Mouse (Mus musculus): Measurements from ENCODE around the gene Disp1. TPM values are rescaled to one million over a fixed set of nuclear protein-coding genes. Genes with fewer than 3 reads are reported as not detected.

Disp1 gene
- polyA plus RNA-seq, 1 experiment from 2014 or later, result 5.5 TPM

GRCm38 (mm10) chr1:183140511-183141268 lies 80.6 kb downstream of the Disp1 start:
- no peak overlapping the region for H3K4me3 ChIP-seq (ENCODE audit: low read depth, low read length)
- WGBS, result 40% methylated on average over 12 of the region's 12 CpGs
- H3K4me2 ChIP-seq (ENCODE audit: low read length), result no peak overlapping the region
- H3K9ac ChIP-seq (ENCODE audit: low read length), result no peak overlapping the region
- H3K36me3 ChIP-seq (ENCODE audit: control insufficient read depth, insufficient read depth, low read length), result no peaks in the 10 kb centered on the region; the same call in 1 of the 2 replicates
- H3K27ac ChIP-seq (ENCODE audit: low read depth, low read length), result no peak overlapping the region
- H3K9me3 ChIP-seq (replicated peaks; ENCODE audit: control insufficient read depth, low read length), result no peaks in the 10 kb centered on the region
- ATAC-seq, result peak; percentile 55
- peaks cover 6% of the 10 kb centered on the region; the same call in 1 of the 2 replicates for H3K4me1 ChIP-seq (ENCODE audit: control insufficient read depth, insufficient read depth, low read length)
- DNase-seq (ENCODE audit: low spot score), result no peak
- no peaks in the 10 kb centered on the region for H3K27me3 ChIP-seq (replicated peaks; ENCODE audit: control insufficient read depth, insufficient read depth, low read length)

GRCm38 (mm10) chr1:183138088-183138487 lies 83.2 kb downstream of the Disp1 start:
- DNase-seq (ENCODE audit: low spot score), result no peak
- no peaks in the 10 kb centered on the region for H3K9me3 ChIP-seq (replicated peaks; ENCODE audit: control insufficient read depth, low read length)

DNA sequence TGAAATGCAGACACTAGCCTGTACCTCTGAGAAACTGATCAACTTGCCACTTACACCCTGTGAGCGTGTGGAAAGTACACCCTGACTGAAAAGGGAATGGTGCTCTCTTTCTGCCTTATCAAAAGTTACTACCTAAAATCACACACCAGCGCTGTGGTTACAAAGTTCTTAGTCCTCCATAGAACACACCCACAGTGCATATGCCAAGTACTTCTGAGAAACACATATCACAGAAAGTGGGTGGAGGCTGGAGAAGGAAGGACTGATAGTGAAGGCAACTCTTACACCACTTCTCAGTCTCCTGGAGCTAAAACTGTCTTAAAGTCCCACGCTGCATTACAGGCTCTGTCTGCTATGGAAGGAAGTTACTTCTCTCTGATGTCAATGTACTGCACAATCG lies 86.9 kb downstream of the Disp1 start:
- ATAC-seq (no peak), DNase-seq (ENCODE audit: low spot score) (no peak)
- Histone ChIP-seq H3K36me3 (ENCODE audit: control insufficient read depth, insufficient read depth, low read length) (peaks cover 5% of the 10 kb centered on the region; the same call in 1 of the 2 replicates), H3K4me1 (ENCODE audit: control insufficient read depth, insufficient read depth, low read length) (no peaks in the 10 kb centered on the region), H3K27ac (ENCODE audit: low read depth, low read length) (no peak overlapping the region), H3K4me3 (ENCODE audit: low read depth, low read length) (no peak overlapping the region), H3K9me3 (replicated peaks; ENCODE audit: control insufficient read depth, low read length) (no peaks in the 10 kb centered on the region), H3K27me3 (replicated peaks; ENCODE audit: control insufficient read depth, insufficient read depth, low read length) (no peaks in the 10 kb centered on the region), H3K4me2 (ENCODE audit: low read length) (no peak overlapping the region), H3K9ac (ENCODE audit: low read length) (no peak overlapping the region)
- WGBS, result 93% methylated on average over 4 of the region's 4 CpGs

More at GRCm38 (mm10) chr1:183138088-183138487, 83.2 kb downstream of the Disp1 start:
- no peaks in the 10 kb centered on the region for H3K27me3 ChIP-seq (replicated peaks; ENCODE audit: control insufficient read depth, insufficient read depth, low read length)
- peaks cover 5% of the 10 kb centered on the region; the same call in 1 of the 2 replicates for H3K36me3 ChIP-seq (ENCODE audit: control insufficient read depth, insufficient read depth, low read length)
- H3K4me3 ChIP-seq (ENCODE audit: low read depth, low read length), result no peak overlapping the region
- H3K4me2 ChIP-seq (ENCODE audit: low read length), result no peak overlapping the region
- H3K27ac ChIP-seq (ENCODE audit: low read depth, low read length), result no peak overlapping the region
- ATAC-seq, result no peak
- H3K9ac ChIP-seq (ENCODE audit: low read length), result no peak overlapping the region
- WGBS, result 47% methylated on average over 4 of the region's 4 CpGs
- peaks cover 6% of the 10 kb centered on the region; the same call in 1 of the 2 replicates for H3K4me1 ChIP-seq (ENCODE audit: control insufficient read depth, insufficient read depth, low read length)

- H3K4me3 ChIP-seq (ENCODE audit: low read depth, low read length), result no peak overlapping the region
- H3K9ac ChIP-seq (ENCODE audit: low read length), result no peak overlapping the region
- H3K27ac ChIP-seq (ENCODE audit: low read depth, low read length), result no peak overlapping the region
- H3K4me2 ChIP-seq (ENCODE audit: low read length), result no peak overlapping the region
- no peaks in the 10 kb centered on the region for H3K9me3 ChIP-seq (replicated peaks; ENCODE audit: control insufficient read depth, low read length)
- no peak for ATAC-seq
- DNase-seq (ENCODE audit: low spot score), result peak; percentile 30
- WGBS, result 63% methylated on average over 3 of the region's 3 CpGs
- H3K36me3 ChIP-seq (ENCODE audit: control insufficient read depth, insufficient read depth, low read length), result peaks cover 5% of the 10 kb centered on the region; the same call in 1 of the 2 replicates
- no peaks in the 10 kb centered on the region for H3K4me1 ChIP-seq (ENCODE audit: control insufficient read depth, insufficient read depth, low read length)
- no peaks in the 10 kb centered on the region for H3K27me3 ChIP-seq (replicated peaks; ENCODE audit: control insufficient read depth, insufficient read depth, low read length)
Observed at GRCm38 (mm10) chr1:183133440-183133839, 87.9 kb downstream of the Disp1 start.

DNA sequence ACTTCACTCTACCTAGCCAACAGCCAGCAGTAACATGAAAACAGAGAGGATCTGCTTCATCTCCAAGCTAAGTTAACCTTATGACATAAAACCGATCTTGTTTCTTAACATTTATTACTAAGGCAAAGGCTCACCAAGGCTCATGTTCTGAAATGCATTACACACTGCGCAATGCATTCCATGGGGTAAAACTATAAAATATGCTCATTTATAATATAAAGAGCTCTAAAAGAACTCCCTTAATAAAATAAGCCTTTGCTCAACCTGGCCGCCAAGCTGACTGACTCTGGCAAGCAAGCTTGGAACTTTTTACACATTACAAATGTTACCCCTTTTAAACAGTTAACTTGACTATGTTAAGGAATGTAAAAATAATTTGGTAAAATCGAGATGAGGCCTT lies 94.1 kb downstream of the Disp1 start:
- Histone ChIP-seq H3K4me2 (ENCODE audit: low read length) (no peak overlapping the region), H3K4me3 (ENCODE audit: low read depth, low read length) (no peak overlapping the region), H3K9me3 (replicated peaks; ENCODE audit: control insufficient read depth, low read length) (no peaks in the 10 kb centered on the region), H3K27me3 (replicated peaks; ENCODE audit: control insufficient read depth, insufficient read depth, low read length) (no peaks in the 10 kb centered on the region), H3K27ac (ENCODE audit: low read depth, low read length) (no peak overlapping the region), H3K36me3 (ENCODE audit: control insufficient read depth, insufficient read depth, low read length) (no peaks in the 10 kb centered on the region), H3K4me1 (ENCODE audit: control insufficient read depth, insufficient read depth, low read length) (no peaks in the 10 kb centered on the region), H3K9ac (ENCODE audit: low read length) (no peak overlapping the region)
- WGBS, result 85% methylated on average over 4 of the region's 4 CpGs
- DNase-seq (ENCODE audit: low spot score), result no peak
- ATAC-seq, result no peak

- H3K4me3 ChIP-seq (ENCODE audit: low read depth, low read length), result no peak overlapping the region
- no peak for DNase-seq (ENCODE audit: low spot score)
- H3K9me3 ChIP-seq (replicated peaks; ENCODE audit: control insufficient read depth, low read length), result no peaks in the 10 kb centered on the region
- H3K27ac ChIP-seq (ENCODE audit: low read depth, low read length), result no peak overlapping the region
- H3K4me2 ChIP-seq (ENCODE audit: low read length), result no peak overlapping the region
- no peak for ATAC-seq
- H3K9ac ChIP-seq (ENCODE audit: low read length), result no peak overlapping the region
- no peaks in the 10 kb centered on the region for H3K27me3 ChIP-seq (replicated peaks; ENCODE audit: control insufficient read depth, insufficient read depth, low read length)
- H3K4me1 ChIP-seq (ENCODE audit: control insufficient read depth, insufficient read depth, low read length), result peaks cover under 1% of the 10 kb centered on the region
- WGBS, result 44% methylated on average over 3 of the region's 3 CpGs
- no peaks in the 10 kb centered on the region for H3K36me3 ChIP-seq (ENCODE audit: control insufficient read depth, insufficient read depth, low read length)
Observed at GRCm38 (mm10) chr1:183123725-183124124, 97.6 kb downstream of the Disp1 start.

- Histone ChIP-seq H3K27me3 (replicated peaks; ENCODE audit: control insufficient read depth, insufficient read depth, low read length) (no peaks in the 10 kb centered on the region), H3K9ac (ENCODE audit: low read length) (no peak overlapping the region), H3K4me2 (ENCODE audit: low read length) (no peak overlapping the region), H3K9me3 (replicated peaks; ENCODE audit: control insufficient read depth, low read length) (no peaks in the 10 kb centered on the region), H3K4me1 (ENCODE audit: control insufficient read depth, insufficient read depth, low read length) (peaks cover 8% of the 10 kb centered on the region), H3K36me3 (ENCODE audit: control insufficient read depth, insufficient read depth, low read length) (no peaks in the 10 kb centered on the region), H3K4me3 (ENCODE audit: low read depth, low read length) (no peak overlapping the region), H3K27ac (ENCODE audit: low read depth, low read length) (no peak overlapping the region)
- DNase-seq (ENCODE audit: low spot score) (no peak), ATAC-seq (no peak)
- WGBS, result 95% methylated on average over 12 of the region's 12 CpGs
Observed at GRCm38 (mm10) chr1:183120341-183120923, 100.9 kb downstream of the Disp1 start.

GRCm38 (mm10) chr1:183117827-183118825 lies 103.2 kb downstream of the Disp1 start:
- 33% methylated on average over 21 of the region's 21 CpGs for WGBS
- Histone ChIP-seq H3K4me3 (ENCODE audit: low read depth, low read length) (no peak overlapping the region), H3K9ac (ENCODE audit: low read length) (0 out of 2 replicates have a peak overlapping the region, but pooled peaks have one; percentile 6), H3K27ac (ENCODE audit: low read depth, low read length) (no peak overlapping the region), H3K4me2 (ENCODE audit: low read length) (no peak overlapping the region), H3K27me3 (replicated peaks; ENCODE audit: control insufficient read depth, insufficient read depth, low read length) (no peaks in the 10 kb centered on the region), H3K9me3 (replicated peaks; ENCODE audit: control insufficient read depth, low read length) (no peaks in the 10 kb centered on the region), H3K36me3 (ENCODE audit: control insufficient read depth, insufficient read depth, low read length) (no peaks in the 10 kb centered on the region), H3K4me1 (ENCODE audit: control insufficient read depth, insufficient read depth, low read length) (peaks cover 8% of the 10 kb centered on the region)
- DNase-seq (ENCODE audit: low spot score) (peak; percentile 85), ATAC-seq (peak; percentile 60)

Measured in forebrain, embryonic 14.5 days (tissue).